In the genomic region with DNA sequence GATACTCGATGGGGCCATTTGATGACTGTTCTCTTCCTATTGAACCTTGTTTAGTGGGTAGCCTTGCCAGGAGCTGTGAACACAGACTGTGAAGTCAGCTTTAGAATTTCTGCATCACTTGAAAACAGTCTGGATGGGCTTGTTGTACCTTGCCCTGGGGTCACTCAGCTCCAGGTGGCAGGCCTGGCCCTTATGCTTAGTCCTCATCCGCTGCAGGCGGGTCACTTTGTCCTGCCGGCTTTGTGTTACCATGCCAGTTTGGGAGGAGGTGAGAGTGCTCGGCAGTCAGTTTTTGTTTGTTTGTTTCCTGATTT, we compare ENCODE assay signal across 8 mouse cellular contexts. TPM values are rescaled to one million over a fixed set of nuclear protein-coding genes. Genes with fewer than 3 reads are reported as not detected.
DNase-seq lines count a peak whose midpoint lies in the region; ATAC-seq and TF ChIP-seq lines count a peak whose summit lies in the region.

No protein-coding gene starts in this region.

- TF ChIP-seq CTCF in cortical plate, adult 2 months (IDR thresholded peaks at IDR 0.05; ENCODE audit: extremely low read depth, insufficient read depth, low read length) = no peak

- WGBS in heart, embryonic 14.5 days = 24% methylated on average over 5 of the region's 5 CpGs
- WGBS in midbrain, embryonic 15.5 days = 17% methylated on average over 5 of the region's 5 CpGs

- H3K9ac ChIP-seq in heart, embryonic 14.5 days (ENCODE audit: low read length) = peak overlapping the region; percentile 93
- H3K9ac ChIP-seq in midbrain, embryonic 15.5 days = 0 out of 2 replicates have a peak overlapping the region, but pooled peaks have one; percentile 60

- H3K4me2 ChIP-seq in heart, embryonic 14.5 days (ENCODE audit: low read length) = peak overlapping the region; percentile 90
- peak overlapping the region; percentile 93 for H3K4me2 ChIP-seq in midbrain, embryonic 15.5 days

- ATAC-seq in heart, embryonic 14.5 days (ENCODE audit: insufficient number of reproducible peaks, insufficient read depth, low FRiP score, low read depth) = no peak
- ATAC-seq in midbrain, embryonic 15.5 days (replicated peaks) = no peak

- no peak for DNase-seq in heart, adult 8-10 months (ENCODE audit: low spot score)
- peak; percentile 68 to 73 for DNase-seq in kidney, adult 8-10 months
- DNase-seq in frontal cortex, postnatal 25 days (ENCODE audit: low spot score in 2 of 2) = no peak
- DNase-seq in layer of hippocampus, postnatal 14 days (ENCODE audit: low spot score in 2 of 2) = no peak
- DNase-seq in right cerebral cortex, postnatal 25 days = no peak

- H3K4me1 ChIP-seq in heart, embryonic 14.5 days (ENCODE audit: control insufficient read depth in 2 of 2, insufficient read depth in 2 of 2, low read length in 2 of 2) = peaks cover 21 to 32% of the 10 kb centered on the region in 2 experiments
- no peaks in the 10 kb centered on the region; the same call in 1 of the 2 replicates for H3K4me1 ChIP-seq in cortical plate, adult 2 months (ENCODE audit: control insufficient read depth, insufficient read depth, low read length)
- H3K4me1 ChIP-seq in midbrain, embryonic 15.5 days = peaks cover 16% of the 10 kb centered on the region

- H3K4me3 ChIP-seq in heart, embryonic 14.5 days (ENCODE audit: control insufficient read depth in 1 of 2, insufficient read depth in 1 of 2, low read depth in 1 of 2, low read length in 2 of 2) = peak overlapping the region; percentile 65 to 86
- H3K4me3 ChIP-seq in cortical plate, adult 2 months (ENCODE audit: insufficient read depth, low read length) = peak overlapping the region; percentile 63
- peak overlapping the region; percentile 56 for H3K4me3 ChIP-seq in midbrain, embryonic 15.5 days

- no peaks in the 10 kb centered on the region for H3K27me3 ChIP-seq in heart, embryonic 14.5 days (ENCODE audit: control insufficient read depth, insufficient read depth, low read length)
- no peaks in the 10 kb centered on the region for H3K27me3 ChIP-seq in midbrain, embryonic 15.5 days (replicated peaks)

- peak overlapping the region; percentile 74 to 90; a peak in 3 of 4 replicates for H3K27ac ChIP-seq in heart, embryonic 14.5 days (replicated peaks in 1 of 2; ENCODE audit: control insufficient read depth in 1 of 2, insufficient read depth in 1 of 2, low read depth in 2 of 2, low read length in 2 of 2)
- no peak overlapping the region for H3K27ac ChIP-seq in cortical plate, adult 2 months (ENCODE audit: insufficient read depth, low read length)
- H3K27ac ChIP-seq in midbrain, embryonic 15.5 days = no peak overlapping the region

- no peaks in the 10 kb centered on the region for H3K9me3 ChIP-seq in heart, embryonic 14.5 days (ENCODE audit: control insufficient read depth, low read length)
- no peaks in the 10 kb centered on the region for H3K9me3 ChIP-seq in midbrain, embryonic 15.5 days

- no peak for TF ChIP-seq POLR2A in cortical plate, adult 2 months (IDR thresholded peaks at IDR 0.05; ENCODE audit: extremely low read depth, insufficient read depth, low read length)

- H3K36me3 ChIP-seq in heart, embryonic 14.5 days (ENCODE audit: control insufficient read depth, insufficient read depth, low read length) = peaks cover 32% of the 10 kb centered on the region
- H3K36me3 ChIP-seq in midbrain, embryonic 15.5 days (replicated peaks) = no peaks in the 10 kb centered on the region

RNA-seq across cellular contexts. Expression of gene Grhpr, which starts 0.7 kb away (rescaled TPM):
- 85.6 and 88.7 TPM in 2 replicates for polyA plus RNA-seq in heart, embryonic 14.5 days (2014; fragmentation: Nextera tagmentation; extraction: Ambion mirVana)
- 10 to 100 TPM; 34.0 to 54.1 (median 44.9) TPM for total RNA-seq in heart, adult 8-10 months (2022)
- 48.2 and 50.3 TPM in 2 replicates for polyA plus RNA-seq in cortical plate, adult 2 months (2012; rRNA removed)
- polyA plus RNA-seq in midbrain, embryonic 15.5 days (2015; fragmentation: Nextera tagmentation; extraction: Ambion mirVana) = 21.9 and 24.5 TPM in 2 replicates
- 10 to 100 TPM; 18.7 to 21.3 TPM for total RNA-seq in layer of hippocampus, postnatal 14 days (2021)

RNA-seq across cellular contexts. Expression of gene Zbtb5, which starts 30.3 kb away (rescaled TPM):
- 17.2 and 17.6 TPM in 2 replicates for polyA plus RNA-seq in heart, embryonic 14.5 days (2014; fragmentation: Nextera tagmentation; extraction: Ambion mirVana)
- total RNA-seq in heart, adult 8-10 months (2022) = 1 to 10 TPM; 3.8 to 5.2 (median 4.6) TPM
- 7.7 and 8.2 TPM in 2 replicates for polyA plus RNA-seq in cortical plate, adult 2 months (2012; rRNA removed)
- 50.0 and 53.7 TPM in 2 replicates for polyA plus RNA-seq in midbrain, embryonic 15.5 days (2015; fragmentation: Nextera tagmentation; extraction: Ambion mirVana)
- total RNA-seq in layer of hippocampus, postnatal 14 days (2021) = 10 to 100 TPM; 12.1 to 12.7 TPM

RNA-seq across cellular contexts. Expression of gene Polr1e, which starts 36.5 kb away (rescaled TPM):
- 72.4 and 73.1 TPM in 2 replicates for polyA plus RNA-seq in heart, embryonic 14.5 days (2014; fragmentation: Nextera tagmentation; extraction: Ambion mirVana)
- 10 to 100 TPM; 17.5 to 23.3 (median 20.6) TPM for total RNA-seq in heart, adult 8-10 months (2022)
- 11.4 and 12.4 TPM in 2 replicates for polyA plus RNA-seq in cortical plate, adult 2 months (2012; rRNA removed)
- 26.3 and 29.8 TPM in 2 replicates for polyA plus RNA-seq in midbrain, embryonic 15.5 days (2015; fragmentation: Nextera tagmentation; extraction: Ambion mirVana)
- total RNA-seq in layer of hippocampus, postnatal 14 days (2021) = 10 to 100 TPM; 11.9 to 14.8 TPM

Comparison
In these comparisons a context has a peak if more than half of its experiments do, and no peak if none do; other contexts are left out.
1. H3K27ac ChIP-seq: peak in heart, embryonic 14.5 days (2 of 2); none in cortical plate, adult 2 months (single experiment) and midbrain, embryonic 15.5 days (single experiment).
2. DNase-seq: peak in kidney, adult 8-10 months (2 of 2); none in heart, adult 8-10 months (single experiment), frontal cortex, postnatal 25 days (0 of 2), layer of hippocampus, postnatal 14 days (0 of 2) and right cerebral cortex, postnatal 25 days (single experiment).
3. Peak in every context shown above with its lines, with median percentiles within 50 percentile points of each other: H3K4me3 ChIP-seq.